Mouse (Mus musculus): ENCODE data around the gene Prlh. TPM values are rescaled to one million over a fixed set of nuclear protein-coding genes. Genes with fewer than 3 reads are reported as not detected.

The Prlh gene
- polyA plus RNA-seq, 1 experiment from 2014 or later: not detected

DNA sequence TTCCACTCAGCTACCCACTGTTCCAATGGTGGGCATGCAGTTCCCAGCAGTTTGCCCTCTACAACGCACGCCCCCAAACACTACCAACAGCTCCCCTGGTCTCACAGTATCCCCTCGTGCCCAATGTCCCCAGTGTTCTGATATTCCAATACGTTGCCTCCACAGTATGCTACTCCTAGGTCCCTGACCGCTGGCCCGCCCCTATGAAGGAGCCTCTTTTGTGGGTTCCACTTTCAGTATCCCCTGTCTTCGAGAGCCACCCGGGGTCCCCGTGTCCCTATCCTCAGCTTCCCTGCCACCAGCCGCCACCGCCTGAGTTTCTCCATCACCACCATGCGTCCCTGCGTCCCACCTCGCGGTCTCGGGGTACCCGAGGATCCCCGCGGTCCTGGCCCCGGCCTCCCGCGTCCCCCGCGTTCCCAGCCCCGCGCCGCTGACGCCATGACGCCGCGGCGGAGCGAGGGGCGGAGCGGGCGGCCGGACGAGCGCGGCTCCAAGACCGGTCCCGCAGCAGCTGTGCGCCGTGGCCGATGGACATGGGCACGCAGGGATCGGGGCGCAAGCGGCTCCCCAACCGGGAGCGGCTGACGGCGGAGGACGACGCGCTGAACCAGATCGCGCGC lies 45.5 kb downstream of the Prlh start, which contains the start of gene Lrrfip1:
TSS of gene Lrrfip1 (plus strand) at position 470 of the 623 bp plus-strand sequence.
- H3K27me3 ChIP-seq: no peaks in the 10 kb centered on the region
- no peak for DNase-seq (ENCODE audit: low read depth, low spot score)
- POLR2A ChIA-PET: interaction anchor here (0.8 to 1.6 kb wide), 7 partner anchors 10 to 88 kb away, joined by 3 to 14 read pairs (median 3); no protein-coding TSS in a partner anchor
- no peak for TF ChIP-seq CTCF (IDR thresholded peaks at IDR 0.05)
- in situ Hi-C loops (cut with MboI; ENCODE audit: low pct_unique_long_range_greater_than_20kb): no loop called here
- ATAC-seq: peak; percentile 44
- CTCF ChIA-PET: interaction anchor here (0.9 kb wide), 1 partner anchor 69 kb away, joined by 3 read pairs; no protein-coding TSS in a partner anchor

DNA sequence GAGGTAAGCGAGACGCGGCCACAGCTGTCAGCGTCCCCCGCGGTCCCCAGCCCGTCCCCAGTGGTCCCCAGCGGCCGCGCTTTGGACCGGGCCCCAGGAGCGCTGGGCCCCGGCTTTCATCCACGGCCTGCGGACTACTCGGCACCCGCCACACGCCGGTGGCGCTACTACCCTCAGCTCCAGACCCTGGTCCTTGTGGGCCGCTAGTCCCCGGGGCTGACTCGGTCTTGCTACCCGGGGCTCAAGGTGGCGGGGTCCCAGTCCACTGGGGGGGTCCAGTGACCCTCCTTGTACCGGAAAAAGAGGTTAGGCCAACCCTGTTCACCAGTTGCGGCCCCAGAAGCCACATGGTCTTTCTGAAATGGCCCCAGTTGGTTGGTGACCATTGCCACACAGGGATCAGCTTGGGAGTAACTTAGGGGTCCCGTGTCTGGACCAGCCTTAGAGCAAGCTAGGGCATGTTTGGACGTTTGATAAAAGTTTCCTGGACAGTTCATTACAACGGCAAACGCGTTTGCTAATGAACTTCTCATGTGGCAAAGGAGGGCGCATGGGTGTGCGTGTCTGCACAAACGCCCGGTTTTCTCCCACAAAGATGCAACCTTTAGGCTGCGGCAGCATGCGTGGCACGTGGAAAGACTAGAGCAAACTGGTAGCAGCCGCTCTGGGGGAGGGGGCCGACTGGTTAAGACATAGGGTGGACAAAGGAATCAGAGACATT lies 46.1 kb downstream of the Prlh start:
- ATAC-seq (peak; percentile 52), DNase-seq (ENCODE audit: low read depth, low spot score) (no peak)
- POLR2A ChIA-PET: interaction anchor here (0.8 to 1.6 kb wide), 6 partner anchors 9 to 87 kb away, joined by 3 to 14 read pairs (median 4); no protein-coding TSS in a partner anchor
- CTCF ChIA-PET: interaction anchor here (1.1 kb wide), 1 partner anchor 11 kb away, joined by 3 read pairs; no protein-coding TSS in a partner anchor
- TF ChIP-seq CTCF (IDR thresholded peaks at IDR 0.05): no peak
- H3K27me3 ChIP-seq: no peaks in the 10 kb centered on the region
- in situ Hi-C loops (cut with MboI; ENCODE audit: low pct_unique_long_range_greater_than_20kb): no loop called here

DNA sequence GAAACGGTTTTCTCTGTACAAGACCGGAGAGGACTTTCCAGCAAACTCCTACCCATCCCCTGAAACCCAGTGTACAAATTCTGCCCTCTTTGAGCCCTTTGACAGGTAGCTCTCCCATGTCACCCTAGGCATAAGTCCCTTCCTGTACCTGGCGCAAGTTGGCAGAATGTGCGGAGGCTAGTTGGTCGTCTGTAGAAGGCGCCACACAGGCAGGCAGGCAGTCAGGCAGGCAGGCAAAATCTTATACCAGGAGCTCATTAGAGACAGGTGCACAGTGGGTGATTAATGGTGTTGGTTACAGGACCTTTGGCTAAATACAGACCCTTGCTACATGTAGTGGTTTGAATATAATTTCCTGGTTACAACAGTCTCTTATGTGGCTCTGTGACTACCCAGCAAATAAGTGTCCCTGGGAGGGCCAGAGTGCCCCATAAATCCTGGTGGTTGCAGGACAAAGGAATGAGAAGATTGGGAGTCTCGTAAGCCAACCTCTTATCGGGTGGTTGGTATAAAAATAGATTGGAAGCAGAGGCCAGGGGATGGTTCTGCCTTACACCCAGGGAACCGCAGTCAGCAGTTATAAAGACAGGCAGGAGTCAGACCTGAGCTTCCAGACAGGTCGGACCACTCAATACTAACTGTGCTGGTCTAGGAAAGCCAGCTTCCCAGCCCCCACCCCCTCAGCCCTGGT lies 47.1 kb downstream of the Prlh start:
- DNase-seq (ENCODE audit: low read depth, low spot score) (no peak), ATAC-seq (no peak)
- no peaks in the 10 kb centered on the region for H3K27me3 ChIP-seq
- ChIA-PET CTCF (interaction anchor here (1.1 kb wide), 1 partner anchor 10 kb away, joined by 3 read pairs; no protein-coding TSS in a partner anchor), POLR2A (no interaction called here)
- no peak for TF ChIP-seq CTCF (IDR thresholded peaks at IDR 0.05)
- in situ Hi-C loops (cut with MboI; ENCODE audit: low pct_unique_long_range_greater_than_20kb): no loop called here

DNA sequence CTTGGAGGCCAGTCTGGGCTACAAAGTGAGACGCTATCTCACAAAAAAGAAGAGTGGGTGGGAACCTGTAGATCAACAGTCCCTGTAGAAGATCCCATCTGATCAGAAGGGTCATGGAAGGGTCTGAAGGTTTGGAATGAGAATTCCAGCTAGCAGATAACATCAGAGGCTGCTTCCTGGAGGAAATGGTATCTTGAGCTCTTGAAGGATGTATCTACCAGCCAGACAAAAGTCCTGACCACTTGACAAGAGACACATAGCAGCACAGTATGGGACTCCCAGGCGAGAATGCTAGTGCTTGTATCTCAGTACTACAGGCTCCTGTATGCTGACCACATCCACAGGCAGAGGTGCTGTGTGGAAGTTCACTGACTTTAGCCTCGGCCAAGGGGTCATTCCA lies 48.2 kb downstream of the Prlh start:
- TF ChIP-seq CTCF (IDR thresholded peaks at IDR 0.05): no peak
- POLR2A ChIA-PET: no interaction called here
- DNase-seq (ENCODE audit: low read depth, low spot score): no peak
- CTCF ChIA-PET: no interaction called here
- in situ Hi-C loops (cut with MboI; ENCODE audit: low pct_unique_long_range_greater_than_20kb): no loop called here
- ATAC-seq: no peak
- no peaks in the 10 kb centered on the region for H3K27me3 ChIP-seq

DNA sequence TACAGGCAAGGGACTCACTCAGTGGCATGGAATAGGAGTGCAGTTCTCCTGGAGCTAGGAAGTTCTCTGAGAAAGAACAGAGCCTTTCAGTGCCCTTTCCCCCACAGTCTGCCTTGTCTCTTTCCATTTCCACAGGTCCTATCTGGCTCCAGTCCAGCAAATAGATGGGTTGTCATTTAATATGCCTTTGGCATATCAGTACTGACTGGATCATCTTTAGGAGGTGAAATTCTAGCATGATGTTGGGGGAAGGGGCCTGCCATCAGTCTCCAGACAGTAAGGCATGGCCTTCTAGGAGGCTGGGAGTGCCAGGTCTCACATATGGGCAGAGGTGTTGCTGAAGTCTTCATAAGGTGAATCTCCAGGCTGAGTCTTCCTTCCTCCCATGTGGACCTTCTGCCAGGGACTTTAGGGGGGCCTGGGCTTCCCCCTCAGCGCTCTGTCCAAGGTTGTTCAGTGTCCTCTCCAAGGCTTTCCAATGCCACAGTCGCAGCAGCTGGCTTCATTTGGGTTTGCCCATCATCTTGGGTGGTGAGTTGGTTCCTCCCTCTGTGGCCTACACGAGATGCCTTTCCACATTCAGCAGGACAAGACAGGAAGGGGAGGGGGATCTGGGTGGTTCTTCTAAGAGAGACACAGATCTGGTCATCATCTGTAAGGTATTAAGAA lies 49.1 kb downstream of the Prlh start:
- ATAC-seq (no peak), DNase-seq (ENCODE audit: low read depth, low spot score) (no peak)
- no peaks in the 10 kb centered on the region for H3K27me3 ChIP-seq
- TF ChIP-seq CTCF (IDR thresholded peaks at IDR 0.05): no peak
- in situ Hi-C loops (cut with MboI; ENCODE audit: low pct_unique_long_range_greater_than_20kb): no loop called here
- POLR2A ChIA-PET: no interaction called here
- CTCF ChIA-PET: no interaction called here

DNA sequence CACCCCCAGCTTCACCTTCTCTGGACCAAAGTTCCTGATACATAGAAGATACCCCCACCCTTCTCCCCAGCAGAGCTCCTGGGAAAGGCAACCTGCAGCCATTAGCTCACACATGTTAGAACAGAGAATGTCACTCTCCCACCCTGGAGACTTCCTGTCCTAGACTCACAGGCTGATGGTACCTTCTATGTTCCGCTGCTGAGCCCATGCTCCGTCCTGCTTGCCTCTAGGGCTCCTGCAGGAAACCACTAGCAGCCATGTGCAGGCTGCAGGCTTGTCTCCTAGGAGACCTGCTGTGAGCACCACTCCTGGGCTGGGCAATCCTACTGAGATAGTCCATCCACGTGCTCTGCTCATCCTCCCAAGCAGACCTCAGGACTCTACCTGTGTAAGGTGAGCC lies 49.7 kb downstream of the Prlh start:
- DNase-seq (ENCODE audit: low read depth, low spot score): no peak
- ChIA-PET POLR2A (interaction anchor here (1.2 kb wide), 1 partner anchor 13 kb away, joined by 3 read pairs; no protein-coding TSS in a partner anchor), CTCF (no interaction called here)
- no peaks in the 10 kb centered on the region for H3K27me3 ChIP-seq
- ATAC-seq: no peak
- TF ChIP-seq CTCF (IDR thresholded peaks at IDR 0.05): no peak
- in situ Hi-C loops (cut with MboI; ENCODE audit: low pct_unique_long_range_greater_than_20kb): no loop called here

Other genes starting within 250 kb of the Prlh start
- 0.13 TPM for gene Col6a3, start 109.1 kb upstream of the Prlh start, polyA plus RNA-seq (2021)
- gene Mlph, start 38.0 kb upstream of the Prlh start, polyA plus RNA-seq (2021): 0.03 TPM
- gene Rab17, start 16.6 kb downstream of the Prlh start, polyA plus RNA-seq (2021): 1.3 TPM
- gene Lrrfip1, start 45.6 kb downstream of the Prlh start, polyA plus RNA-seq (2021): 126 TPM
- gene Rbm44, start 192.0 kb downstream of the Prlh start, polyA plus RNA-seq (2021): 0.03 TPM
- not detected for gene Ramp1, start 226.7 kb downstream of the Prlh start, polyA plus RNA-seq (2021)